Mouse (Mus musculus): ENCODE data around the gene Zfp781. TPM values are rescaled to one million over a fixed set of nuclear protein-coding genes. Genes with fewer than 3 reads are reported as not detected.
"Not testable (repeated sequence)": the region's sequence is repeated elsewhere in the genome, so short reads cannot be mapped to it uniquely, and the experiment has no call there.

Gene Zfp781
- 5.2 and 5.9 TPM in 2 replicates for polyA plus RNA-seq (2016; fragmentation: Nextera tagmentation; extraction: Ambion mirVana)

- WGBS, result no CpG with 5 or more reads among the region's 43 CpGs
- not testable (repeated sequence) for H3K4me2 ChIP-seq (replicated peaks); H3K9ac ChIP-seq; H3K4me3 ChIP-seq; H3K36me3 ChIP-seq; H3K9me3 ChIP-seq; H3K4me1 ChIP-seq; H3K27me3 ChIP-seq (replicated peaks); H3K27ac ChIP-seq
- ATAC-seq (ENCODE audit: low FRiP score, low read depth), result peak; percentile 99
These were observed at the start of gene Zfp781 for GRCm38 (mm10) chr10:81929842-81930743. Gene Zfp781, minus strand, starts transcription at chr10:81930480.

GRCm38 (mm10) chr10:81978365-81979003 lies 48.2 kb upstream of the Zfp781 start:
- WGBS, result no CpG with 5 or more reads among the region's 44 CpGs
- not testable (repeated sequence) for H3K36me3 ChIP-seq; H3K9ac ChIP-seq; H3K27me3 ChIP-seq (replicated peaks); H3K9me3 ChIP-seq; H3K27ac ChIP-seq; H3K4me2 ChIP-seq (replicated peaks); ATAC-seq (ENCODE audit: low FRiP score, low read depth); H3K4me3 ChIP-seq; H3K4me1 ChIP-seq

- not testable (repeated sequence) for H3K9me3 ChIP-seq; H3K27me3 ChIP-seq (replicated peaks); H3K4me3 ChIP-seq; H3K36me3 ChIP-seq; H3K4me2 ChIP-seq (replicated peaks); H3K9ac ChIP-seq; H3K4me1 ChIP-seq; H3K27ac ChIP-seq
- no CpG with 5 or more reads among the region's 3 CpGs for WGBS
- peak; percentile 41 for ATAC-seq (ENCODE audit: low FRiP score, low read depth)
These were observed 451 bp upstream of the Zfp781 start for GRCm38 (mm10) chr10:81930744-81931118.

- not testable (repeated sequence) for H3K9ac ChIP-seq; H3K9me3 ChIP-seq; H3K4me1 ChIP-seq; H3K36me3 ChIP-seq; H3K4me3 ChIP-seq; H3K27me3 ChIP-seq (replicated peaks); H3K27ac ChIP-seq; H3K4me2 ChIP-seq (replicated peaks)
- WGBS, result 21% methylated on average over 5 of the region's 49 CpGs
- ATAC-seq (ENCODE audit: low FRiP score, low read depth), result peak; percentile 100
These were observed 66.6 kb downstream of the Zfp781 start, which contains the start of gene Gm32687 for GRCm38 (mm10) chr10:81863409-81864407. Gene Gm32687, plus strand, starts transcription at chr10:81863934.

Other genes starting within 250 kb of the Zfp781 start
- 18.1 and 21.9 TPM in 2 replicates for gene Zfp433, start 225.7 kb downstream of the Zfp781 start, polyA plus RNA-seq (2016; fragmentation: Nextera tagmentation; extraction: Ambion mirVana)
- 9.2 and 14.6 TPM in 2 replicates for gene Gm3055, start 159.3 kb downstream of the Zfp781 start, polyA plus RNA-seq (2016; fragmentation: Nextera tagmentation; extraction: Ambion mirVana)
- 2.5 and 2.9 TPM in 2 replicates for gene Gm4767, start 118.3 kb downstream of the Zfp781 start, polyA plus RNA-seq (2016; fragmentation: Nextera tagmentation; extraction: Ambion mirVana)
- 11.1 and 14.4 TPM in 2 replicates for gene Gm32687, start 66.5 kb downstream of the Zfp781 start, polyA plus RNA-seq (2016; fragmentation: Nextera tagmentation; extraction: Ambion mirVana)
- gene Zfp873, start 117.6 kb upstream of the Zfp781 start, polyA plus RNA-seq (2016; fragmentation: Nextera tagmentation; extraction: Ambion mirVana), result 12.9 and 14.7 TPM in 2 replicates
- gene BC024063, start 152.9 kb upstream of the Zfp781 start, polyA plus RNA-seq (2016; fragmentation: Nextera tagmentation; extraction: Ambion mirVana), result 5.0 and 6.9 TPM in 2 replicates
- 7.2 and 7.6 TPM in 2 replicates for gene AU041133, start 197.5 kb upstream of the Zfp781 start, polyA plus RNA-seq (2016; fragmentation: Nextera tagmentation; extraction: Ambion mirVana)